Mouse (Mus musculus) CD8-positive naive resting alpha-beta T cell, adult 2 months (primary cell): ENCODE measurements around the gene Txndc9.

Source experiments
- DNase-seq, 2 experiments: peaks; one replicate each; pipeline ENCODE4 v3.0.0; 2022; ENCODE audit warnings: low read depth in 2 of 2, low spot score in 2 of 2

The Txndc9 gene

GRCm38 (mm10) chr1:37997867-37998266 is at the start of gene Txndc9, which contains the start of gene Eif5b:
Gene Txndc9 (minus strand): TSS chr1:37997893.
Gene Eif5b (plus strand): TSS chr1:37998010.
- DNase-seq, result peak; percentile 86 to 88

- no peak for DNase-seq
These were observed 41.2 kb upstream of the Txndc9 start for GRCm38 (mm10) chr1:38038898-38039297.

- DNase-seq, result no peak
These were observed 39.7 kb upstream of the Txndc9 start for GRCm38 (mm10) chr1:38037375-38037774.

GRCm38 (mm10) chr1:38035521-38035920 is 37.8 kb upstream of the Txndc9 start:
- no peak for DNase-seq

- DNase-seq, result no peak
These were observed 33.7 kb upstream of the Txndc9 start for GRCm38 (mm10) chr1:38031391-38031790.

GRCm38 (mm10) chr1:38027301-38027700 is 29.6 kb upstream of the Txndc9 start:
- DNase-seq, result no peak

GRCm38 (mm10) chr1:38014551-38015203 is 17.0 kb upstream of the Txndc9 start:
- DNase-seq, result no peak

- DNase-seq, result no peak
These were observed 14.8 kb upstream of the Txndc9 start for GRCm38 (mm10) chr1:38012509-38012908.

GRCm38 (mm10) chr1:38012104-38012503 is 14.4 kb upstream of the Txndc9 start:
- no peak for DNase-seq

GRCm38 (mm10) chr1:38011647-38012046 is 14.0 kb upstream of the Txndc9 start:
- DNase-seq, result no peak

- DNase-seq, result no peak
These were observed 9.0 kb upstream of the Txndc9 start for GRCm38 (mm10) chr1:38006741-38007140.

- DNase-seq, result no peak
These were observed 5.4 kb upstream of the Txndc9 start for GRCm38 (mm10) chr1:38003046-38003445.

- DNase-seq, result no peak
These were observed 4.3 kb upstream of the Txndc9 start for GRCm38 (mm10) chr1:38001956-38002355.

- no peak for DNase-seq
These were observed 3.2 kb upstream of the Txndc9 start for GRCm38 (mm10) chr1:38000844-38001243.

GRCm38 (mm10) chr1:37999552-37999951 is 1.9 kb upstream of the Txndc9 start:
- no peak for DNase-seq

GRCm38 (mm10) chr1:37998371-37999199 is 892 bp upstream of the Txndc9 start:
- no peak for DNase-seq

GRCm38 (mm10) chr1:37996877-37997484 is 712 bp downstream of the Txndc9 start:
- DNase-seq, result peak; percentile 96 to 98

GRCm38 (mm10) chr1:37996226-37996625 is 1.5 kb downstream of the Txndc9 start:
- DNase-seq, result no peak

- DNase-seq, result no peak
These were observed 9.8 kb downstream of the Txndc9 start for GRCm38 (mm10) chr1:37987856-37988255.

- no peak for DNase-seq
These were observed 11.8 kb downstream of the Txndc9 start for GRCm38 (mm10) chr1:37985764-37986323.

- DNase-seq, result no peak
These were observed 13.4 kb downstream of the Txndc9 start for GRCm38 (mm10) chr1:37984326-37984725.

- no peak for DNase-seq
These were observed 20.4 kb downstream of the Txndc9 start for GRCm38 (mm10) chr1:37977303-37977702.
